Mouse (Mus musculus) kidney, adult 2 months (tissue): ENCODE measurements around the gene Ceacam10. TPM values are rescaled to one million over a fixed set of nuclear protein-coding genes. Genes with fewer than 3 reads are reported as not detected.
A peak's percentile ranks its signal among the peaks of the same experiment; 100 is the strongest.

Source experiments
- DNase-seq: peaks from one replicate; pipeline ENCODE4 v3.0.0; 2021
- H3K27ac ChIP-seq: fragments of 200-500 bp; 2 replicates; pipeline ENCODE4 v1.5.1; 2012; ENCODE audit warnings: low read depth, low read length, control low read depth, inconsistent platforms; ENCODE audit not compliant: insufficient read depth
- H3K27me3 ChIP-seq: fragments of 200-500 bp; replicated peaks from 2 replicates; pipeline ENCODE4 v1.6.1; 2012; ENCODE audit warnings: mild to moderate bottlenecking, moderate library complexity, low read length, inconsistent platforms; ENCODE audit not compliant: control insufficient read depth, insufficient read depth
- H3K36me3 ChIP-seq: fragments of 200-500 bp; 2 replicates; pipeline ENCODE4 v1.6.1; 2012; ENCODE audit warnings: mild to moderate bottlenecking, moderate library complexity, low read length, inconsistent platforms; ENCODE audit not compliant: control insufficient read depth, insufficient read depth
- H3K4me1 ChIP-seq: fragments of 200-500 bp; 2 replicates; pipeline ENCODE4 v1.6.1; 2011; ENCODE audit warnings: low read length; ENCODE audit not compliant: control insufficient read depth, insufficient read depth
- H3K4me3 ChIP-seq: fragments of 200-500 bp; 2 replicates; pipeline ENCODE4 v1.5.1; 2011; ENCODE audit warnings: mild to moderate bottlenecking, low read depth, low read length, control low read depth; ENCODE audit not compliant: insufficient read depth
- CTCF ChIP-seq: fragments of 200-500 bp; conservative IDR thresholded peaks from 2 replicates; pipeline ENCODE4 v1.5.1; 2011; ENCODE audit warnings: low read depth, mild to moderate bottlenecking, control low read depth, low read length, moderate library complexity, mixed read lengths; ENCODE audit not compliant: insufficient read depth, insufficient read length
- POLR2A ChIP-seq: fragments of 200-500 bp; IDR thresholded peaks from one replicate; pipeline ENCODE4 v1.6.1; 2011; ENCODE audit warnings: low read depth, low read length, control low read depth
- WGBS: fragments of 180-500 bp; shearing (Covaris S2); methylation state at CpG from one replicate; pipeline ENCODE4 v1.1.7; 2018; 5-methylcytosine and 5-hydroxymethylcytosine counted together
- polyA plus RNA-seq: library from polyadenylated mRNA; depleted of rRNA; stranded (reverse); fragments of >200 nt; gene quantifications from 2 replicates; pipeline ENCODE4 v1.2.3, GENCODE M21; 2012; rRNA removed

The Ceacam10 gene
- polyA plus RNA-seq, 1 experiment, result not detected

DNA sequence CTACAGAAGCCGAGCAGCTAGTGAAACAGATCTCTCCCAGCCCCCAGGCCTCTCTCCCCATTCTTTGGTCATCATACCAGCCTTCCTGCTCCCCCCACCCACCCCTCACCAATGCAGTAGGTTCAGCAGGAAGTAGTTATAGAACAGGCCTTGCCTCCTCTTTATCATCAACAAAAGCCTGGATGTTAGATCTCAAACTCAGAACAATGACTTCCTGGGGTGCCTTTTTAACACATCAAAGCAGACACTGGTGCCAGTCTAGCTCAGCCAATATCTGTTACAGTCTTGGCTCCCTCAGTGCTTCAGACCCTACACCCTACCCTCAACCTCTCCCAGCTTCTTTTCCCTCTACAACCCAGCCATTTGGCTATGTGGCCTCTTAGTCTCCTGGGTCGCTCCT, 32.0 kb downstream of the Ceacam10 start:
- no peaks in the 10 kb centered on the region for H3K4me1 ChIP-seq
- WGBS, result 60% methylated on average over 2 of the region's 2 CpGs

GRCm38 (mm10) chr7:24817502-24817901, 40.5 kb downstream of the Ceacam10 start:
- no peak overlapping the region for H3K27ac ChIP-seq
- no peaks in the 10 kb centered on the region for H3K4me1 ChIP-seq
- DNase-seq, result peak; percentile 81
- 2% methylated on average over 3 of the region's 3 CpGs for WGBS
- H3K4me3 ChIP-seq, result no peak overlapping the region
- H3K27me3 ChIP-seq, result no peaks in the 10 kb centered on the region
- TF ChIP-seq POLR2A (no peak), CTCF (peak; percentile 96)
- H3K36me3 ChIP-seq, result no peaks in the 10 kb centered on the region

More for the DNA sequence above, 32.0 kb downstream of the Ceacam10 start:
- H3K36me3 ChIP-seq, result no peaks in the 10 kb centered on the region
- H3K27me3 ChIP-seq, result no peaks in the 10 kb centered on the region
- no peak overlapping the region for H3K27ac ChIP-seq
- H3K4me3 ChIP-seq, result no peak overlapping the region
- no peak for DNase-seq
- TF ChIP-seq POLR2A (no peak), CTCF (no peak)

- H3K27me3 ChIP-seq, result no peaks in the 10 kb centered on the region
- TF ChIP-seq CTCF, result no peak
- TF ChIP-seq POLR2A, result no peak
- no peak overlapping the region for H3K27ac ChIP-seq
- 54% methylated on average over 7 of the region's 7 CpGs for WGBS
- no peak overlapping the region for H3K4me3 ChIP-seq
- no peak for DNase-seq
- no peaks in the 10 kb centered on the region for H3K36me3 ChIP-seq
- no peaks in the 10 kb centered on the region for H3K4me1 ChIP-seq
Observed at GRCm38 (mm10) chr7:24824452-24824851, 47.4 kb downstream of the Ceacam10 start.

DNA sequence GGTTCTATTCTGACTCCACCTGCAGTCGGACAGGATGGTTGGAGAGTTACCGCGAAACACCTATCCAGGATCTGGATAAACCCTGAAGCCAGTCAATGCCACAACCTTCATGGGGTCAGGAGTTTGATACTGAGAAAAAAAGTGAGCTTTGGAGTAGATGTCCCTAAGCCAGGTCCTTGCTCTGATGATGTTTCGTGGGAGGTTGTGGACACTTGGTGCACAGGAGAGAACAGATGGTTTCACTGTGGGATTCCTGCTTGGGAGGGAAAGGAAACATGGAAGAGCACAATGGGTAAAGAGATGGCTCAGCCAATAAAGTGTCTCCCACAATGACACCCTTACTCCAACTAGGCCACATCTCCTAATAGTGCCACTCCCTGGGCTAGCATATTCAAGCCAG, 50.2 kb downstream of the Ceacam10 start:
- no peaks in the 10 kb centered on the region for H3K4me1 ChIP-seq
- no peak for DNase-seq
- no peaks in the 10 kb centered on the region for H3K36me3 ChIP-seq
- 96% methylated on average over 4 of the region's 4 CpGs for WGBS
- no peak overlapping the region for H3K27ac ChIP-seq
- TF ChIP-seq POLR2A (no peak), CTCF (no peak)
- no peak overlapping the region for H3K4me3 ChIP-seq
- no peaks in the 10 kb centered on the region for H3K27me3 ChIP-seq

Other genes starting within 250 kb of the Ceacam10 start
- gene Irgq, start 246.5 kb upstream of the Ceacam10 start, polyA plus RNA-seq, result 15.4 and 17.4 TPM in 2 replicates
- gene Pinlyp, start 231.1 kb upstream of the Ceacam10 start, polyA plus RNA-seq, result not detected in 2 replicates
- gene Xrcc1, start 230.9 kb upstream of the Ceacam10 start, polyA plus RNA-seq, result 29.0 and 31.2 TPM in 2 replicates
- gene Ethe1, start 189.7 kb upstream of the Ceacam10 start, polyA plus RNA-seq, result 172 and 173 TPM in 2 replicates
- 0.11 and 0.15 TPM in 2 replicates for gene Zfp575, start 189.6 kb upstream of the Ceacam10 start, polyA plus RNA-seq
- gene Phldb3, start 166.4 kb upstream of the Ceacam10 start, polyA plus RNA-seq, result 2.8 and 3.1 TPM in 2 replicates
- 0.06 and 0.67 TPM in 2 replicates for gene Lypd3, start 140.7 kb upstream of the Ceacam10 start, polyA plus RNA-seq
- gene Tex101, start 100.5 kb upstream of the Ceacam10 start, polyA plus RNA-seq, result 0.14 TPM in 1 of 2 replicates, not detected in the other
- gene BC049730, start 68.0 kb upstream of the Ceacam10 start, polyA plus RNA-seq, result 0.10 TPM in 1 of 2 replicates, not detected in the other
- gene Gm4763, start 50.3 kb upstream of the Ceacam10 start, polyA plus RNA-seq, result not detected in 2 replicates
- 0.03 and 0.05 TPM in 2 replicates for gene Cd177, start 16.9 kb upstream of the Ceacam10 start, polyA plus RNA-seq
- 0.94 and 2.2 TPM in 2 replicates for gene Gm9844, start 85.0 kb downstream of the Ceacam10 start, polyA plus RNA-seq
- gene Lypd4, start 92.7 kb downstream of the Ceacam10 start, polyA plus RNA-seq, result 0.14 and 0.23 TPM in 2 replicates
- 0.11 TPM in 1 of 2 replicates, not detected in the other for gene Dmrtc2, start 92.9 kb downstream of the Ceacam10 start, polyA plus RNA-seq
- 468 and 618 TPM in 2 replicates for gene Rps19, start 107.2 kb downstream of the Ceacam10 start, polyA plus RNA-seq
- 2.0 and 27.1 TPM in 2 replicates for gene Cd79a, start 120.2 kb downstream of the Ceacam10 start, polyA plus RNA-seq
- gene Arhgef1, start 125.7 kb downstream of the Ceacam10 start, polyA plus RNA-seq, result 92.6 and 111 TPM in 2 replicates
- not detected in 2 replicates for gene Gm4881, start 167.3 kb downstream of the Ceacam10 start, polyA plus RNA-seq
- 549 and 618 TPM in 2 replicates for gene Rabac1, start 195.5 kb downstream of the Ceacam10 start, polyA plus RNA-seq
- 1.4 and 1.8 TPM in 2 replicates for gene Atp1a3, start 228.8 kb downstream of the Ceacam10 start, polyA plus RNA-seq